11 mouse cellular contexts compared by ENCODE assay signal in the genomic region with DNA sequence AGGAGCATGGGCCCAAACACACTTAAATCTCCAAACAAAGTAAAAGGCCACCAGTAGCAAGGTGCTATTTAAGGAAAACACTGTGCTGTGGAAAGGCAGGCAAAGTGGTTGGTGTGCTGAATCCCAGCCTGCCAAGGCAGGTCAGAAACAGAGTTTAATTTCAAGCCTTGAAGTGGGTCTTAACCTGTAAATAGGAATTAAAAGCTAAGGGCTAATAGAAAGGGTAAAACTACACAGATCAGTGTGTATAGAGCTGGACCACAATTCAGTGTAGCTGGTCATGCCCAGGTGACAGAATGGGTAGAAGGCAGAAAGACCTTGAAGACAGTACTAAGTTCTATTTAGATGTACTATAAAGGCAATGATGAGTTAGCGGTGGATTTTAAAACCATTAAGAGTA. TPM values are rescaled to one million over a fixed set of nuclear protein-coding genes. Genes with fewer than 3 reads are reported as not detected.
DNase-seq lines count a peak whose midpoint lies in the region; ATAC-seq and TF ChIP-seq lines count a peak whose summit lies in the region.
"Had no signal": no experiment of that assay in that cellular context is flagged by ENCODE, and none has a peak within 500 bp of the region (broad histone marks: within the 10 kb centered on the region; RNA-seq: fewer than 3 reads in every experiment).

No protein-coding gene starts in this region.

- 57% methylated on average over 1 of the region's 1 CpGs for WGBS in heart, embryonic 13.5 days
- WGBS in forebrain, embryonic 14.5 days, result 28% methylated on average over 1 of the region's 1 CpGs
- WGBS in hindbrain, embryonic 15.5 days, result 53% methylated on average over 1 of the region's 1 CpGs
- WGBS in midbrain, postnatal 0 days, result 63% methylated on average over 1 of the region's 1 CpGs
- WGBS in liver, embryonic 12.5 days (ENCODE audit: insufficient replicate concordance), result 56% methylated on average over 1 of the region's 1 CpGs

- H3K36me3 ChIP-seq in heart, embryonic 13.5 days, result no peaks in the 10 kb centered on the region
- H3K36me3 ChIP-seq in forebrain, embryonic 14.5 days (ENCODE audit: control insufficient read depth, insufficient read depth, low read length), result no peaks in the 10 kb centered on the region
- H3K36me3 ChIP-seq in hindbrain, embryonic 15.5 days, result no peaks in the 10 kb centered on the region
- H3K36me3 ChIP-seq in midbrain, postnatal 0 days (ENCODE audit: insufficient read depth, low read length), result no peaks in the 10 kb centered on the region
- no peaks in the 10 kb centered on the region for H3K36me3 ChIP-seq in liver, embryonic 12.5 days

- H3K9ac ChIP-seq in heart, embryonic 13.5 days, result no peak overlapping the region; the same call in 1 of the 2 replicates
- no peak overlapping the region for H3K9ac ChIP-seq in forebrain, embryonic 14.5 days (ENCODE audit: low read length)
- no peak overlapping the region for H3K9ac ChIP-seq in hindbrain, embryonic 15.5 days
- H3K9ac ChIP-seq in midbrain, postnatal 0 days (replicated peaks; ENCODE audit: low read length, poor library complexity, severe bottlenecking), result no peak overlapping the region
- no peak overlapping the region for H3K9ac ChIP-seq in liver, embryonic 12.5 days

- peaks cover 99% of the 10 kb centered on the region for H3K27me3 ChIP-seq in heart, embryonic 13.5 days (replicated peaks)
- peaks cover 9% of the 10 kb centered on the region for H3K27me3 ChIP-seq in forebrain, embryonic 14.5 days (replicated peaks; ENCODE audit: control insufficient read depth, insufficient read depth, low read length)
- H3K27me3 ChIP-seq in hindbrain, embryonic 15.5 days, result peaks cover 9% of the 10 kb centered on the region; the same call in 1 of the 2 replicates
- H3K27me3 ChIP-seq in midbrain, postnatal 0 days (ENCODE audit: insufficient read depth, low read length), result peaks cover 17% of the 10 kb centered on the region
- peaks cover 99% of the 10 kb centered on the region for H3K27me3 ChIP-seq in liver, embryonic 12.5 days (replicated peaks)

- H3K4me2 ChIP-seq in heart, embryonic 13.5 days, result peak overlapping the region; percentile 73
- H3K4me2 ChIP-seq in forebrain, embryonic 14.5 days (ENCODE audit: low read length), result peak overlapping the region; percentile 47
- peak overlapping the region; percentile 60 for H3K4me2 ChIP-seq in hindbrain, embryonic 15.5 days
- H3K4me2 ChIP-seq in midbrain, postnatal 0 days (ENCODE audit: low read depth, low read length, poor library complexity, severe bottlenecking), result 0 out of 2 replicates have a peak overlapping the region, but pooled peaks have one; percentile 71
- H3K4me2 ChIP-seq in liver, embryonic 12.5 days, result no peak overlapping the region

- no peak for ATAC-seq in heart, embryonic 13.5 days (ENCODE audit: extremely low read depth, insufficient number of reproducible peaks, low FRiP score, low TSS enrichment)
- ATAC-seq in forebrain, embryonic 14.5 days, result no peak
- ATAC-seq in hindbrain, embryonic 15.5 days (ENCODE audit: low FRiP score, low read depth), result no peak
- no peak for ATAC-seq in midbrain, postnatal 0 days (ENCODE audit: low FRiP score)
- ATAC-seq in liver, embryonic 12.5 days, result no peak
- ATAC-seq: activated CD4-positive, CD25-positive, alpha-beta regulatory T cell, adult 4 months had no signal

- H3K27ac ChIP-seq in heart, embryonic 13.5 days (replicated peaks), result no peak overlapping the region
- H3K27ac ChIP-seq in forebrain, embryonic 14.5 days (ENCODE audit: low read depth, low read length), result peak overlapping the region; percentile 67; the same call in 1 of the 2 replicates
- H3K27ac ChIP-seq in hindbrain, embryonic 15.5 days (replicated peaks), result peak overlapping the region; percentile 23; the same call in 1 of the 2 replicates
- no peak overlapping the region for H3K27ac ChIP-seq in midbrain, postnatal 0 days (ENCODE audit: low read depth, low read length)
- no peak overlapping the region for H3K27ac ChIP-seq in liver, embryonic 12.5 days

- no peak for DNase-seq in heart, postnatal 4 days
- DNase-seq in forebrain, embryonic 14.5 days (ENCODE audit: low spot score), result no peak
- DNase-seq in midbrain, postnatal 0 days (ENCODE audit: low spot score), result no peak
- no peak for DNase-seq in c-Kit-positive CD71-positive TER-119-positive erythroid progenitor cells, embryonic 14.5 days (ENCODE audit: low spot score)

- peaks cover 31% of the 10 kb centered on the region for H3K4me1 ChIP-seq in heart, embryonic 13.5 days
- H3K4me1 ChIP-seq in forebrain, embryonic 14.5 days (ENCODE audit: control insufficient read depth, insufficient read depth, low read length), result peaks cover 56% of the 10 kb centered on the region
- H3K4me1 ChIP-seq in hindbrain, embryonic 15.5 days (replicated peaks), result peaks cover 64% of the 10 kb centered on the region
- H3K4me1 ChIP-seq in midbrain, postnatal 0 days (ENCODE audit: insufficient read depth, low read length), result peaks cover 9% of the 10 kb centered on the region; the same call in 1 of the 2 replicates
- H3K4me1 ChIP-seq in liver, embryonic 12.5 days, result peaks cover 9% of the 10 kb centered on the region

- TF ChIP-seq CTCF in midbrain, postnatal 0 days (IDR thresholded peaks at IDR 0.05), result no peak

- H3K9me3 ChIP-seq in heart, embryonic 13.5 days, result no peaks in the 10 kb centered on the region
- H3K9me3 ChIP-seq in forebrain, embryonic 14.5 days (replicated peaks; ENCODE audit: control insufficient read depth, low read length), result no peaks in the 10 kb centered on the region
- no peaks in the 10 kb centered on the region for H3K9me3 ChIP-seq in hindbrain, embryonic 15.5 days
- no peaks in the 10 kb centered on the region for H3K9me3 ChIP-seq in midbrain, postnatal 0 days (ENCODE audit: low read length)
- no peaks in the 10 kb centered on the region for H3K9me3 ChIP-seq in liver, embryonic 12.5 days (replicated peaks)

- H3K4me3 ChIP-seq in heart, embryonic 13.5 days, result no peak overlapping the region
- H3K4me3 ChIP-seq in forebrain, embryonic 14.5 days (ENCODE audit: low read depth, low read length), result no peak overlapping the region
- H3K4me3 ChIP-seq in hindbrain, embryonic 15.5 days, result no peak overlapping the region
- H3K4me3 ChIP-seq in midbrain, postnatal 0 days (ENCODE audit: low read depth, low read length), result no peak overlapping the region
- no peak overlapping the region for H3K4me3 ChIP-seq in liver, embryonic 12.5 days

RNA-seq across cellular contexts. Expression of a gene that starts 24.1 kb away (rescaled TPM):
- polyA plus RNA-seq in heart, embryonic 13.5 days (2015; fragmentation: Nextera tagmentation; extraction: Ambion mirVana), result 0.14 and 0.17 TPM in 2 replicates
- under 1 TPM in 1 of 2 experiments, not detected in 1; 0.05 TPM for total RNA-seq in heart, postnatal 4 days (2021)
- polyA plus RNA-seq in forebrain, embryonic 14.5 days (2014; fragmentation: Nextera tagmentation; extraction: Ambion mirVana), result 2.5 and 2.6 TPM in 2 replicates
- polyA plus RNA-seq in hindbrain, embryonic 15.5 days (2015; fragmentation: Nextera tagmentation; extraction: Ambion mirVana), result 13.0 and 14.1 TPM in 2 replicates
- total RNA-seq in midbrain, postnatal 0 days (2014; rRNA removed), result 2.8 and 2.9 TPM in 2 replicates
- polyA plus RNA-seq in midbrain, postnatal 0 days (2015; fragmentation: Nextera tagmentation; extraction: Ambion mirVana), result 0.88 and 1.0 TPM in 2 replicates
- 0.25 and 0.26 TPM in 2 replicates for polyA plus RNA-seq in liver, embryonic 12.5 days (2016; fragmentation: Nextera tagmentation; extraction: Ambion mirVana)
- total RNA-seq: gastrocnemius, postnatal 4 days had no signal
- polyA plus RNA-seq: activated CD4-positive, CD25-positive, alpha-beta regulatory T cell, adult 4 months; intestine, embryonic 14.5 days; stomach, embryonic 16.5 days had no signal

RNA-seq across cellular contexts. Expression of a gene that starts 32.0 kb away (rescaled TPM):
- polyA plus RNA-seq in heart, embryonic 13.5 days (2015; fragmentation: Nextera tagmentation; extraction: Ambion mirVana), result 14.3 and 14.7 TPM in 2 replicates
- total RNA-seq in heart, postnatal 4 days (2021), result 10 to 100 TPM; 15.2 to 20.6 TPM
- 29.2 and 33.6 TPM in 2 replicates for polyA plus RNA-seq in forebrain, embryonic 14.5 days (2014; fragmentation: Nextera tagmentation; extraction: Ambion mirVana)
- 27.9 and 29.7 TPM in 2 replicates for polyA plus RNA-seq in hindbrain, embryonic 15.5 days (2015; fragmentation: Nextera tagmentation; extraction: Ambion mirVana)
- 37.0 and 55.1 TPM in 2 replicates for total RNA-seq in midbrain, postnatal 0 days (2014; rRNA removed)
- 20.5 and 21.1 TPM in 2 replicates for polyA plus RNA-seq in midbrain, postnatal 0 days (2015; fragmentation: Nextera tagmentation; extraction: Ambion mirVana)
- 11.3 and 11.8 TPM in 2 replicates for polyA plus RNA-seq in liver, embryonic 12.5 days (2016; fragmentation: Nextera tagmentation; extraction: Ambion mirVana)

RNA-seq across cellular contexts. Expression of a gene that starts 55.5 kb away (rescaled TPM):
- 7.4 and 8.8 TPM in 2 replicates for polyA plus RNA-seq in heart, embryonic 13.5 days (2015; fragmentation: Nextera tagmentation; extraction: Ambion mirVana)
- total RNA-seq in heart, postnatal 4 days (2021), result 10 to 100 TPM; 32.6 to 33.2 TPM
- polyA plus RNA-seq in forebrain, embryonic 14.5 days (2014; fragmentation: Nextera tagmentation; extraction: Ambion mirVana), result 3.3 and 3.7 TPM in 2 replicates
- polyA plus RNA-seq in hindbrain, embryonic 15.5 days (2015; fragmentation: Nextera tagmentation; extraction: Ambion mirVana), result 4.6 and 8.2 TPM in 2 replicates
- total RNA-seq in midbrain, postnatal 0 days (2014; rRNA removed), result 10.1 and 12.6 TPM in 2 replicates
- polyA plus RNA-seq in midbrain, postnatal 0 days (2015; fragmentation: Nextera tagmentation; extraction: Ambion mirVana), result 3.6 and 4.0 TPM in 2 replicates
- polyA plus RNA-seq in liver, embryonic 12.5 days (2016; fragmentation: Nextera tagmentation; extraction: Ambion mirVana), result 4.4 and 5.1 TPM in 2 replicates
- polyA plus RNA-seq: activated CD4-positive, CD25-positive, alpha-beta regulatory T cell, adult 4 months had no signal

Comparison
In these comparisons a context has a peak if more than half of its experiments do, and no peak if none do; other contexts are left out.
1. H3K27ac ChIP-seq: peak in forebrain, embryonic 14.5 days (single experiment) and hindbrain, embryonic 15.5 days (single experiment); none in heart, embryonic 13.5 days (single experiment), midbrain, postnatal 0 days (single experiment) and liver, embryonic 12.5 days (single experiment).